Mouse (Mus musculus): ENCODE data around the gene Mad1l1. TPM values are rescaled to one million over a fixed set of nuclear protein-coding genes. Genes with fewer than 3 reads are reported as not detected.
A peak's percentile ranks its signal among the peaks of the same experiment; 100 is the strongest.

Mad1l1 gene
- polyA plus RNA-seq, 1 experiment from 2014 or later = 39.1 TPM

DNA sequence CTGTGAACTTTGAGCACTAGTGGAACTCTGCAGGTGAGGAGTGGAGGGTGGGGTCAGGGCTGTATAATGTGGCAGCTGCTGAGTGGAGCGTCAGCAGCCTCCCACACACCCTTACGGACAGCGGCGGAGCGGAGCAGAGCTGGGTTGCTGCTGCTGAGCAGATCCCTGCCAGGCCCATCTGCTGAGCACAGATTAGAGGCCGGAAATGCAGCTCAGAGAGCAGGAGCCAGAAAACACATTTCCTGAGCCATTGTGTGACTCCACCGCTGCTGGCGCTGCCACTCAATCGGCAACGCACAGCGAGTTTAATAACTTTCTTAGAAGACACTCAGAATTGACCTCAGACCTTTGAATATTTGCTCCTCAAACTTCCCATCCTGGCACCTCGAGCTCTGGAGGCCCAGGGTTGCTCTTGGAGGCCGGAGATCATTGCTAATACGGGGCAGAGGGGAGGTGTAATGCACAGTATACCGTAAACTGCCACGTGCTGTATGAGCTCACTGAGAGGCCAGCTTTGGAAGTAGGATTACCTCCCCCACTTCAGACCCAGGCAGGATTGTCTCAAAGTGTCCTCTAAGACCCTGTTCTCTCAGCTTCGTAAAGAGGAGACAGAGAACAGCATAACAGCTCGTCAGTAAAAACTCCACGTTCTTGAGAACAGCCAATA, 112.5 kb downstream of the Mad1l1 start:
- Histone ChIP-seq H3K4me3 (ENCODE audit: low read depth, low read length) (no peak overlapping the region), H3K27me3 (ENCODE audit: control insufficient read depth, insufficient read depth, low read length) (no peaks in the 10 kb centered on the region), H3K9ac (replicated peaks; ENCODE audit: low read depth, low read length) (no peak overlapping the region), H3K4me1 (ENCODE audit: control insufficient read depth, insufficient read depth, low read length) (no peaks in the 10 kb centered on the region; the same call in 1 of the 2 replicates), H3K9me3 (ENCODE audit: control insufficient read depth, low read depth, low read length) (no peaks in the 10 kb centered on the region), H3K36me3 (ENCODE audit: control insufficient read depth, insufficient read depth, low read length) (no peaks in the 10 kb centered on the region), H3K4me2 (replicated peaks; ENCODE audit: low read depth, low read length) (no peak overlapping the region), H3K27ac (ENCODE audit: low read length) (no peak overlapping the region)
- peak; percentile 84; the same call in 1 of the 2 replicates for ATAC-seq (ENCODE audit: insufficient number of reproducible peaks, insufficient read depth, low FRiP score, low read depth)
- WGBS = 25% methylated on average over 19 of the region's 19 CpGs

DNA sequence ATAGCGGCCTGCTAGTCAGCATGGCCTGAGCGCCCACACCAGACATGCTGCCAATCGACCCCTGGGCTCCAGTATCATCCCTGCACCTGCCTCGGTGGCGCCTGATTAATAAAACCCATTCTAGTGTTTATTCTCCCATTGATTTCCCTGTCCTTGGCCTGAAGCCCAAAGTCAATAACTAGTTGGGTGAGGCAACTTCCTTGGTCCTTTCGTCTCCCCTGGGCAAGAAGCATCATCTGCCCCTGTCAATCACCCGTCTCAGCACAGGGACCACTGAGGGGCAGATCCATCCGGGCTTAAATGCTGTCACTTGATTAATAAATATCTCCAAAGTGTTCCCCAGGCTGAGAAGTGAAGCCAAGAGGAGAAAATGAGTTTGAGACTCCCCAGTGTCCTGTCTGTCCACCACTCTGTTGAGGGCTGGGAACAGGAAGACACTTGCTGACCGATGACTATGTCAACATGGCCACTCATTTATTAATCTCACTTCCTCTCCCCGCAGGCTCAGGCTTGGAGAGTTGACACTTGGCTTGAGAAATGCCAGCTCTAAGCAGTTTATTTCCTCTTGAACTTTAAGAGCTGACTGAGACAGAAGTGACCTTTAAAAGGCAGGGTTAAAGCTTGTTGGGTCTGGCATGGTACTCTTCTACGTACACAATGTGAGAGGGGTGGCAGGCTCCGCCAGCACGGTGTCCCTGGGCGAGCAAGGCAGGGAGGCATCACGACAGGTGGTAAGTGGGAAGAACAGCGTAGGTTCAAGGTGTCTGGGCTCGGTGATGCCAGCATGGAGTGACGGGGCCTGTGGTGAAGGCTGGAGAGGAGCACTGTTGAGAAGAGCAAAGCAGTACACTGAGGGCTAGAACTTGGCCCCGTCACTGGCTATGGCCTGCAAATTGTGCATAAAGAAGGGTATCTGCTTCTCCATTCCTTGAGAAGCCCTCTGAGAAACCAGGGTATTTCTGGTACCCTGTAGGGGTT, 114.3 kb downstream of the Mad1l1 start:
- WGBS = 74% methylated on average over 19 of the region's 19 CpGs
- Histone ChIP-seq H3K9ac (replicated peaks; ENCODE audit: low read depth, low read length) (no peak overlapping the region), H3K4me2 (replicated peaks; ENCODE audit: low read depth, low read length) (no peak overlapping the region), H3K27ac (ENCODE audit: low read length) (no peak overlapping the region), H3K27me3 (ENCODE audit: control insufficient read depth, insufficient read depth, low read length) (no peaks in the 10 kb centered on the region), H3K36me3 (ENCODE audit: control insufficient read depth, insufficient read depth, low read length) (no peaks in the 10 kb centered on the region), H3K4me1 (ENCODE audit: control insufficient read depth, insufficient read depth, low read length) (no peaks in the 10 kb centered on the region; the same call in 1 of the 2 replicates), H3K9me3 (ENCODE audit: control insufficient read depth, low read depth, low read length) (no peaks in the 10 kb centered on the region), H3K4me3 (ENCODE audit: low read depth, low read length) (no peak overlapping the region)
- ATAC-seq (ENCODE audit: insufficient number of reproducible peaks, insufficient read depth, low FRiP score, low read depth) = no peak

DNA sequence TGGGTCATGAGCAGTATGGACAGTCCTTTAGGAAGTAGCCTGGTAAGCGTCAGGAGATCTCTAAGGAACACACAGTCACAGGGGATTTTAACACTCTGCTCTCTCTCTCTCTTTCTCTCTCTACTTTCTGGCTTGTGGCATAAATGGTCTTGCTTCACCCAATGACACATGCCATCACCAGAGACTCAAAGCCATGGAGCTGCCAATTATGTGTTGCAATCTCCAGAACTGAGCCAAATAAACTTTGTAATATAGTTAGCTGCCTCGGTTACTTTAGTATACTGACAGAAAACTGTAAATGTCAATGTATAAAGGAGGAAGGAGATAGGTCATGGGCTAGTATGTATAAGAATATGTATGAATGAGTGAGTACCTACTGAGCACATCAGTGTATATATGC, 115.4 kb downstream of the Mad1l1 start:
- Histone ChIP-seq H3K36me3 (ENCODE audit: control insufficient read depth, insufficient read depth, low read length) (no peaks in the 10 kb centered on the region), H3K4me1 (ENCODE audit: control insufficient read depth, insufficient read depth, low read length) (no peaks in the 10 kb centered on the region; the same call in 1 of the 2 replicates), H3K4me2 (replicated peaks; ENCODE audit: low read depth, low read length) (no peak overlapping the region), H3K4me3 (ENCODE audit: low read depth, low read length) (no peak overlapping the region), H3K9me3 (ENCODE audit: control insufficient read depth, low read depth, low read length) (no peaks in the 10 kb centered on the region), H3K27me3 (ENCODE audit: control insufficient read depth, insufficient read depth, low read length) (no peaks in the 10 kb centered on the region), H3K9ac (replicated peaks; ENCODE audit: low read depth, low read length) (no peak overlapping the region), H3K27ac (ENCODE audit: low read length) (no peak overlapping the region)
- no peak for ATAC-seq (ENCODE audit: insufficient number of reproducible peaks, insufficient read depth, low FRiP score, low read depth)
- 90% methylated on average over 2 of the region's 2 CpGs for WGBS

DNA sequence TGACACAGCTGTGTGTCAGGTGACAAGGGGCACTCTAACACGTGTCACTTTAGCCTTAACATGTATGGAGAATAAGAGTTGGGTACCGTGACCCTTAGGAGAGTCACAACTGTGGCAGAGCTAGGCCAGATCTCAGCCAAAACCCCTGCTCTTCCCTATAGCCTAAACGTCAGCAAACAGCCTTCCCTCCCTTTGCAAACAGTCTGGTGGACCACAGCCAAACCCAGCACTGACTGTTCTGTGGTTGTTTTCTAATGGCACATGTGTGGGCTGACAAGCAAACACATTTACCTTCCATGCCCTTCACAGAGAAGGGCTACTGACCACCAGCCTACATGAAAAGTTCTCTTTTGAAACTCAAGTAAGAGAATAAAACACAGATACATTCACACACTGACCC, 116.9 kb downstream of the Mad1l1 start:
- Histone ChIP-seq H3K27ac (ENCODE audit: low read length) (no peak overlapping the region), H3K9me3 (ENCODE audit: control insufficient read depth, low read depth, low read length) (no peaks in the 10 kb centered on the region), H3K4me3 (ENCODE audit: low read depth, low read length) (no peak overlapping the region), H3K4me1 (ENCODE audit: control insufficient read depth, insufficient read depth, low read length) (no peaks in the 10 kb centered on the region; the same call in 1 of the 2 replicates), H3K4me2 (replicated peaks; ENCODE audit: low read depth, low read length) (no peak overlapping the region), H3K36me3 (ENCODE audit: control insufficient read depth, insufficient read depth, low read length) (no peaks in the 10 kb centered on the region), H3K27me3 (ENCODE audit: control insufficient read depth, insufficient read depth, low read length) (no peaks in the 10 kb centered on the region), H3K9ac (replicated peaks; ENCODE audit: low read depth, low read length) (no peak overlapping the region)
- no peak for ATAC-seq (ENCODE audit: insufficient number of reproducible peaks, insufficient read depth, low FRiP score, low read depth)
- 71% methylated on average over 3 of the region's 3 CpGs for WGBS

DNA sequence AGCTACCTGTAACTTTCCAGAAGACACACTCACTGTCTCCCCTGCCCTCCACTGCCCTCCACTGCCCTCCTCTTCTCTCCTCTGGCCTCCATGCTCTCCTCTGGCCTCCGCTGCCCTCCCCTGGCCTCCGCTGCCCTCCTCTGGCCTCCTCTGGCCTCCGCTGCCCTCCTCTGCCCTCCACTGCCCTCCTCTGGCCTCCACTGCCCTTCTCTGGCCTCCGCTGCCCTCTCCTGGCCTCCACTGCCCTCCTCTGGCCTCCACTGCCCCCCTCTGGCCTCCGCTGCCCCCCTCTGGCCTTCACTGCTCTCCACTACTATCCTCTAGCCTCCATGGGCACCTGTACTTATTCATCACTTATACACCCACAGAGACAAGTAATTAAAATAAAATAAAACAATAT, 117.3 kb downstream of the Mad1l1 start:
- 83% methylated on average over 5 of the region's 5 CpGs for WGBS
- H3K4me1 ChIP-seq (ENCODE audit: control insufficient read depth, insufficient read depth, low read length) = no peaks in the 10 kb centered on the region; the same call in 1 of the 2 replicates
- H3K9me3 ChIP-seq (ENCODE audit: control insufficient read depth, low read depth, low read length) = no peaks in the 10 kb centered on the region
- no peak overlapping the region for H3K27ac ChIP-seq (ENCODE audit: low read length)
- no peak overlapping the region for H3K4me3 ChIP-seq (ENCODE audit: low read depth, low read length)
- H3K27me3 ChIP-seq (ENCODE audit: control insufficient read depth, insufficient read depth, low read length) = no peaks in the 10 kb centered on the region
- H3K36me3 ChIP-seq (ENCODE audit: control insufficient read depth, insufficient read depth, low read length) = no peaks in the 10 kb centered on the region
- ATAC-seq (ENCODE audit: insufficient number of reproducible peaks, insufficient read depth, low FRiP score, low read depth) = no peak
- no peak overlapping the region for H3K4me2 ChIP-seq (replicated peaks; ENCODE audit: low read depth, low read length)
- H3K9ac ChIP-seq (replicated peaks; ENCODE audit: low read depth, low read length) = no peak overlapping the region

DNA sequence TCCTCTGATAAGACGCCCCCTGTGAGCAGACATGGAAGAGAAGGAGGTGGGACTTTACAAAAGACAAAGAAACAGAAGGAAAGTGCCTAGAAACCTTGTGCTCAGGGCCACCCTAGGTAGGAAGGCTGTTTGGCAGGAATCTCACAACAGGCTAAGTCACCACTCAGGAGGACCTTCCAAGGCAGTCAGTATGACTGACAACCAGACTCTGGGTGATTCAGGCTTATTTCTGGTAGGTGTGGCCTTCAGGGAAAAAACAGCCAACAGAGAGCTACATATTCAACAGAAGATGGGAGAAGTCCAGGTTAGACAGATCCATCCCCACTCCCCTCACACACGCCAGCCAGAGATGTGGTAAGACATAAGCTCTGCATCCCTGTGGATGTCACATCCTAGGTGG, 118.9 kb downstream of the Mad1l1 start:
- WGBS = 82% methylated on average over 2 of the region's 2 CpGs

DNA sequence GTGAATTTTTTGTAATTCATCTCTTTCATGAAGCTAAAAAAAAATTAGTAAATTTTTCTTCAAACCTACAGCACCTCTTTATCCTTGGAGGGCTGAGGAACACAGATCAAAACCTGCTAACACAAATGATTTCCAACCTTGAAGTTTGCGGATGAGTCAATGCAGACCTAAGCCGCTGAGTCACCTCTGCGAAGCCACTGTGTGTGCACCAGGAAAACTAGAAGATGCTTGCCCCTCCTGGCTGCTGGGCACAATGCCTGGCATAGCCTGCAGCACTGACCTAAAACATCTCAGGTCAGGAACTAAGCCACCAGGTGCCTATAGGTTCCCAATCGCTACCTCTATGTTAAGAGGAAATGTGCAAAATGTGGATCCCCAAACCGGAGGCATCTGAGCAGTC, 119.8 kb downstream of the Mad1l1 start:
- 94% methylated on average over 5 of the region's 5 CpGs for WGBS
- H3K4me2 ChIP-seq (replicated peaks; ENCODE audit: low read depth, low read length) = no peak overlapping the region

More for the DNA sequence above, 118.9 kb downstream of the Mad1l1 start:
- Histone ChIP-seq H3K4me2 (replicated peaks; ENCODE audit: low read depth, low read length) (no peak overlapping the region), H3K36me3 (ENCODE audit: control insufficient read depth, insufficient read depth, low read length) (no peaks in the 10 kb centered on the region), H3K27ac (ENCODE audit: low read length) (no peak overlapping the region), H3K4me1 (ENCODE audit: control insufficient read depth, insufficient read depth, low read length) (no peaks in the 10 kb centered on the region), H3K27me3 (ENCODE audit: control insufficient read depth, insufficient read depth, low read length) (no peaks in the 10 kb centered on the region), H3K9ac (replicated peaks; ENCODE audit: low read depth, low read length) (no peak overlapping the region), H3K9me3 (ENCODE audit: control insufficient read depth, low read depth, low read length) (no peaks in the 10 kb centered on the region), H3K4me3 (ENCODE audit: low read depth, low read length) (no peak overlapping the region)
- ATAC-seq (ENCODE audit: insufficient number of reproducible peaks, insufficient read depth, low FRiP score, low read depth) = no peak

DNA sequence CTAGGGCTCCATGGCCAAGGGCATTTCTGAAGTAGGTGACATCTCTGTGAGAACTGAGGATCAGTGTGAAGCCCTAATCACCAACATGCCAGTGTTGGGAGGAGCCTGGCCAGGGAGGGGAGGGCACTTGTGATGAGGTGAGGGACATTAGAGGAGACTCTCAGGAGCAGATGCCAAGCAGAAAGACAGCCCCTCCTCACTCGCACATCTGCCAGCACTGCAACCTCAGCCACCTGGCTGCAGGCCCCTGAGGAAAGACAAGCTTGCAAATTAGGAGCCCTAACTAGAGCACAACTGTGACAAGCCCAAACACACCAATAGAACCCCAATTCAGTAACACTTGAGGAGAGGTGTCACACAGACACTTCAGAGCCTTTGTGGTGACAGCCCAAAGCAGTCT, 120.2 kb downstream of the Mad1l1 start:
- Histone ChIP-seq H3K27ac (ENCODE audit: low read length) (no peak overlapping the region), H3K27me3 (ENCODE audit: control insufficient read depth, insufficient read depth, low read length) (no peaks in the 10 kb centered on the region), H3K9ac (replicated peaks; ENCODE audit: low read depth, low read length) (no peak overlapping the region), H3K4me2 (replicated peaks; ENCODE audit: low read depth, low read length) (no peak overlapping the region), H3K4me3 (ENCODE audit: low read depth, low read length) (no peak overlapping the region), H3K36me3 (ENCODE audit: control insufficient read depth, insufficient read depth, low read length) (no peaks in the 10 kb centered on the region), H3K4me1 (ENCODE audit: control insufficient read depth, insufficient read depth, low read length) (no peaks in the 10 kb centered on the region), H3K9me3 (ENCODE audit: control insufficient read depth, low read depth, low read length) (no peaks in the 10 kb centered on the region)
- ATAC-seq (ENCODE audit: insufficient number of reproducible peaks, insufficient read depth, low FRiP score, low read depth) = no peak
- 71% methylated on average over 1 of the region's 1 CpGs for WGBS

More for the DNA sequence above, 119.8 kb downstream of the Mad1l1 start:
- no peak for ATAC-seq (ENCODE audit: insufficient number of reproducible peaks, insufficient read depth, low FRiP score, low read depth)
- H3K9me3 ChIP-seq (ENCODE audit: control insufficient read depth, low read depth, low read length) = no peaks in the 10 kb centered on the region
- no peak overlapping the region for H3K9ac ChIP-seq (replicated peaks; ENCODE audit: low read depth, low read length)
- H3K27ac ChIP-seq (ENCODE audit: low read length) = no peak overlapping the region
- H3K27me3 ChIP-seq (ENCODE audit: control insufficient read depth, insufficient read depth, low read length) = no peaks in the 10 kb centered on the region
- no peaks in the 10 kb centered on the region for H3K4me1 ChIP-seq (ENCODE audit: control insufficient read depth, insufficient read depth, low read length)
- no peak overlapping the region for H3K4me3 ChIP-seq (ENCODE audit: low read depth, low read length)
- no peaks in the 10 kb centered on the region for H3K36me3 ChIP-seq (ENCODE audit: control insufficient read depth, insufficient read depth, low read length)

Measured in stomach, embryonic 14.5 days (tissue).